Comparison of ENCODE assay signal across 11 mouse cellular contexts in the genomic region with DNA sequence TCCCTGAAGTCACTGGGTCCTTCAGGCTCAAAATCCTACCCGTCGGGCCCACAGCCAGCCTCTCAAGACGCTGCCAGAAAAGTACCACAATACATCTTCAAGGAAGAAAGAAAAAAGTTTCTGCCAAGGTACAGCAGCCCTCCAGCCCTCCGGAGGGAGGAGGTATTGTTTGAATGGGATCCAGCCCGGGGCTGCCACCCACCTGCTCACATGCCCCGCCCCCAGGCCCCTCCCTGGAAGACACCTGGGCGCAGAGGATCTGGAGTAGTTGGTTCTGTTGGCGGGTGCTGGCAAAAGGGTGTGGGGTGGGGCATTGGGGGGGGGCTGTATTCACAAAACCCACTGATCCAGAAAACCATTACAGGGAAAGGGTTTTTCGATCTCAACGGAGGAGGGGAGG. TPM values are rescaled to one million over a fixed set of nuclear protein-coding genes. Genes with fewer than 3 reads are reported as not detected.
DNase-seq lines count a peak whose midpoint lies in the region; ATAC-seq and TF ChIP-seq lines count a peak whose summit lies in the region.
"Had no signal": no experiment of that assay in that cellular context is flagged by ENCODE, and none has a peak within 500 bp of the region (broad histone marks: within the 10 kb centered on the region; RNA-seq: fewer than 3 reads in every experiment).

No protein-coding gene starts in this region.

- intact Hi-C loops in left cerebral cortex, postnatal 10 days (cut with DNase I) = no loop called here

- H3K9ac ChIP-seq in midbrain, postnatal 0 days (replicated peaks; ENCODE audit: low read length, poor library complexity, severe bottlenecking) = no peak overlapping the region
- no peak overlapping the region for H3K9ac ChIP-seq in limb, embryonic 15.5 days
- no peak overlapping the region for H3K9ac ChIP-seq in heart, embryonic 11.5 days (ENCODE audit: low read depth, low read length)

- ATAC-seq in midbrain, postnatal 0 days (ENCODE audit: low FRiP score) = no peak
- no peak for ATAC-seq in limb, embryonic 15.5 days (ENCODE audit: insufficient number of reproducible peaks, low FRiP score, low TSS enrichment, low read depth)
- no peak for ATAC-seq in heart, embryonic 11.5 days (replicated peaks; ENCODE audit: insufficient number of reproducible peaks, low FRiP score, low TSS enrichment)

- no peaks in the 10 kb centered on the region for H3K36me3 ChIP-seq in midbrain, embryonic 10.5 days
- H3K36me3 ChIP-seq in midbrain, postnatal 0 days (ENCODE audit: insufficient read depth, low read length) = no peaks in the 10 kb centered on the region
- H3K36me3 ChIP-seq in limb, embryonic 15.5 days = no peaks in the 10 kb centered on the region
- H3K36me3 ChIP-seq in heart, embryonic 11.5 days (ENCODE audit: control insufficient read depth, insufficient read depth, low read length) = no peaks in the 10 kb centered on the region

- peaks cover 15% of the 10 kb centered on the region for H3K9me3 ChIP-seq in midbrain, embryonic 10.5 days (replicated peaks)
- H3K9me3 ChIP-seq in midbrain, postnatal 0 days (ENCODE audit: low read length) = 0 out of 2 replicates have a peak, but pooled peaks cover 3% of the 10 kb centered on the region
- H3K9me3 ChIP-seq in limb, embryonic 15.5 days = no peaks in the 10 kb centered on the region
- H3K9me3 ChIP-seq in heart, embryonic 11.5 days (replicated peaks; ENCODE audit: control insufficient read depth, low read length) = no peaks in the 10 kb centered on the region; the same call in 1 of the 2 replicates

- DNase-seq in embryo, embryonic 11 days = peak; percentile 28
- no peak for DNase-seq in embryo, embryonic 10.5 days (ENCODE audit: low spot score)
- DNase-seq in midbrain, embryonic 10.5 days (ENCODE audit: low spot score) = no peak
- no peak for DNase-seq in midbrain, postnatal 0 days (ENCODE audit: low spot score)
- DNase-seq in testis, postnatal 10 days (ENCODE audit: low spot score) = peak; percentile 52
- no peak for DNase-seq in left cerebral cortex, postnatal 10 days (ENCODE audit: extremely low spot score in 1 of 2, low spot score in 2 of 2)
- DNase-seq: cerebellum, postnatal 25 days had no signal

- peak overlapping the region; percentile 29; the same call in 1 of the 2 replicates for H3K4me3 ChIP-seq in midbrain, embryonic 10.5 days
- H3K4me3 ChIP-seq in midbrain, postnatal 0 days (ENCODE audit: low read depth, low read length) = no peak overlapping the region
- H3K4me3 ChIP-seq in limb, embryonic 15.5 days = 0 out of 2 replicates have a peak overlapping the region, but pooled peaks have one; percentile 5
- no peak overlapping the region for H3K4me3 ChIP-seq in heart, embryonic 11.5 days (ENCODE audit: low read depth, low read length)

- no peak for TF ChIP-seq CTCF in midbrain, postnatal 0 days (IDR thresholded peaks at IDR 0.05)

- peak overlapping the region; percentile 73 for H3K27ac ChIP-seq in midbrain, embryonic 10.5 days (replicated peaks)
- no peak overlapping the region for H3K27ac ChIP-seq in midbrain, postnatal 0 days (ENCODE audit: low read depth, low read length)
- H3K27ac ChIP-seq in limb, embryonic 15.5 days = no peak overlapping the region
- H3K27ac ChIP-seq in heart, embryonic 11.5 days (ENCODE audit: low read depth, low read length) = no peak overlapping the region

- H3K4me1 ChIP-seq in midbrain, embryonic 10.5 days = peaks cover 13% of the 10 kb centered on the region
- no peaks in the 10 kb centered on the region for H3K4me1 ChIP-seq in midbrain, postnatal 0 days (ENCODE audit: insufficient read depth, low read length)
- H3K4me1 ChIP-seq in limb, embryonic 15.5 days = peaks cover 6% of the 10 kb centered on the region
- no peaks in the 10 kb centered on the region for H3K4me1 ChIP-seq in heart, embryonic 11.5 days (ENCODE audit: control insufficient read depth, insufficient read depth, low read length)

- 10% methylated on average over 10 of the region's 10 CpGs for WGBS in midbrain, embryonic 10.5 days
- WGBS in midbrain, postnatal 0 days = 10% methylated on average over 10 of the region's 10 CpGs
- WGBS in limb, embryonic 15.5 days = 7% methylated on average over 10 of the region's 10 CpGs
- 29% methylated on average over 10 of the region's 10 CpGs for WGBS in heart, embryonic 11.5 days (ENCODE audit: insufficient replicate concordance)

- peaks cover 21% of the 10 kb centered on the region for H3K27me3 ChIP-seq in midbrain, embryonic 10.5 days (ENCODE audit: low read depth, poor library complexity, severe bottlenecking)
- no peaks in the 10 kb centered on the region for H3K27me3 ChIP-seq in midbrain, postnatal 0 days (ENCODE audit: insufficient read depth, low read length)
- no peaks in the 10 kb centered on the region for H3K27me3 ChIP-seq in limb, embryonic 15.5 days
- no peaks in the 10 kb centered on the region for H3K27me3 ChIP-seq in heart, embryonic 11.5 days (ENCODE audit: control insufficient read depth, insufficient read depth, low read length)

- H3K4me2 ChIP-seq in midbrain, postnatal 0 days (ENCODE audit: low read depth, low read length, poor library complexity, severe bottlenecking) = no peak overlapping the region
- H3K4me2 ChIP-seq in limb, embryonic 15.5 days = peak overlapping the region; percentile 30
- H3K4me2 ChIP-seq in heart, embryonic 11.5 days = no peak overlapping the region

RNA-seq across cellular contexts. Expression of a gene that starts 18.1 kb away (rescaled TPM):
- 0.19 TPM in 1 of 2 replicates, not detected in the other for polyA plus RNA-seq in midbrain, embryonic 10.5 days (2016; fragmentation: Nextera tagmentation; extraction: Ambion mirVana)
- 0.22 and 0.76 TPM in 2 replicates for total RNA-seq in midbrain, postnatal 0 days (2014; rRNA removed)
- 0.45 and 0.47 TPM in 2 replicates for polyA plus RNA-seq in midbrain, postnatal 0 days (2015; fragmentation: Nextera tagmentation; extraction: Ambion mirVana)
- not detected in 2 replicates for polyA plus RNA-seq in limb, embryonic 15.5 days (2015; fragmentation: Nextera tagmentation; extraction: Ambion mirVana)
- total RNA-seq in left cerebral cortex, postnatal 10 days (2021) = under 1 TPM; 0.20 to 0.39 TPM
- not detected in 2 replicates for polyA plus RNA-seq in heart, embryonic 11.5 days (2014; fragmentation: Nextera tagmentation; extraction: Ambion mirVana)
- total RNA-seq: adrenal gland, postnatal 4 days; liver, adult 2 months had no signal
- polyA plus RNA-seq: liver, adult 2 months had no signal

Comparison
In these comparisons a context has a peak if more than half of its experiments do, and no peak if none do; other contexts are left out.
1. DNase-seq: peak in embryo, embryonic 11 days (single experiment) and testis, postnatal 10 days (single experiment); none in embryo, embryonic 10.5 days (single experiment), midbrain, embryonic 10.5 days (single experiment), midbrain, postnatal 0 days (single experiment) and left cerebral cortex, postnatal 10 days (0 of 2).
2. H3K4me3 ChIP-seq: peak in midbrain, embryonic 10.5 days (single experiment) and limb, embryonic 15.5 days (single experiment); none in midbrain, postnatal 0 days (single experiment) and heart, embryonic 11.5 days (single experiment).